Mouse (Mus musculus) thymus, postnatal 0 days (tissue): ENCODE results near the gene Gm8914. TPM values are rescaled to one million over a fixed set of nuclear protein-coding genes. Genes with fewer than 3 reads are reported as not detected.
"Not testable (repeated sequence)": the region's sequence is repeated elsewhere in the genome, so short reads cannot be mapped to it uniquely, and the experiment has no call there.

ENCODE experiments used
- DNase-seq: peaks from one replicate; pipeline ENCODE4 v3.0.0-alpha.2; 2015; ENCODE audit warnings: low spot score
- polyA plus RNA-seq: library from polyadenylated mRNA; unstranded; fragments of >200 nt; fragmentation: Nextera tagmentation; extraction: Ambion mirVana; gene quantifications from 2 replicates; pipeline ENCODE4 v1.2.1, GENCODE M21; 2015

Gm8914 gene
- polyA plus RNA-seq, result not detected in 2 replicates

- DNase-seq, result not testable (repeated sequence)
Measured at GRCm38 (mm10) chrX:91479826-91480225, at the start of gene Gm8914. Gm8914 (plus strand) TSS chrX:91480126.

Other genes starting within 250 kb of the Gm8914 start
- gene Mageb2, start 148.4 kb upstream of the Gm8914 start, polyA plus RNA-seq, result not detected in 2 replicates
- not detected in 2 replicates for gene Gm5072, start 87.6 kb upstream of the Gm8914 start, polyA plus RNA-seq
- gene 1700084M14Rik, start 95.8 kb downstream of the Gm8914 start, polyA plus RNA-seq, result not detected in 2 replicates
- not detected in 2 replicates for gene Gm14781, start 152.1 kb downstream of the Gm8914 start, polyA plus RNA-seq